35 mouse cellular contexts compared by ENCODE assay signal in genomic region chr5:129430330-129430729, GRCm38 (mm10).
A peak's percentile ranks its signal among the peaks of the same experiment; 100 is the strongest.
DNase-seq lines count a peak whose midpoint lies in the region; ATAC-seq lines count a peak whose summit lies in the region.
"Had no signal": no experiment of that assay in that cellular context is flagged by ENCODE, and none has a peak within 500 bp of the region (broad histone marks: within the 10 kb centered on the region; RNA-seq: fewer than 3 reads in every experiment).

No protein-coding gene starts in this region.

- no peaks in the 10 kb centered on the region for H3K9me3 ChIP-seq in embryonic facial prominence, embryonic 12.5 days
- no peaks in the 10 kb centered on the region for H3K9me3 ChIP-seq in limb, embryonic 10.5 days (replicated peaks)
- no peaks in the 10 kb centered on the region for H3K9me3 ChIP-seq in limb, embryonic 15.5 days
- H3K9me3 ChIP-seq: heart, embryonic 10.5 days; heart, embryonic 15.5 days; hindbrain, embryonic 13.5 days; liver, embryonic 15.5 days; lung, embryonic 15.5 days; midbrain, embryonic 12.5 days; neural tube, embryonic 12.5 days had no signal

- no peak overlapping the region for H3K4me3 ChIP-seq in embryonic facial prominence, embryonic 12.5 days
- H3K4me3 ChIP-seq in limb, embryonic 10.5 days, result peak overlapping the region; percentile 29; the same call in 1 of the 2 replicates
- no peak overlapping the region for H3K4me3 ChIP-seq in limb, embryonic 15.5 days
- H3K4me3 ChIP-seq: heart, embryonic 10.5 days; heart, embryonic 15.5 days; hindbrain, embryonic 13.5 days; liver, embryonic 15.5 days; lung, embryonic 15.5 days; megakaryocyte, embryonic 14.5 days; midbrain, embryonic 12.5 days; myocyte; neural tube, embryonic 12.5 days had no signal

- no peaks in the 10 kb centered on the region for H3K36me3 ChIP-seq in embryonic facial prominence, embryonic 12.5 days
- H3K36me3 ChIP-seq in limb, embryonic 10.5 days, result no peaks in the 10 kb centered on the region
- no peaks in the 10 kb centered on the region for H3K36me3 ChIP-seq in limb, embryonic 15.5 days
- H3K36me3 ChIP-seq: heart, embryonic 10.5 days; heart, embryonic 15.5 days; hindbrain, embryonic 13.5 days; liver, embryonic 15.5 days; lung, embryonic 15.5 days; midbrain, embryonic 12.5 days; neural tube, embryonic 12.5 days had no signal

- no peak overlapping the region for H3K9ac ChIP-seq in embryonic facial prominence, embryonic 12.5 days
- H3K9ac ChIP-seq in limb, embryonic 15.5 days, result no peak overlapping the region
- H3K9ac ChIP-seq: forebrain, postnatal 0 days; heart, embryonic 15.5 days; hindbrain, embryonic 13.5 days; liver, embryonic 15.5 days; lung, embryonic 15.5 days; midbrain, embryonic 12.5 days; neural tube, embryonic 12.5 days had no signal

- peak overlapping the region; percentile 77 for H3K27ac ChIP-seq in embryonic facial prominence, embryonic 12.5 days
- H3K27ac ChIP-seq in limb, embryonic 10.5 days, result peak overlapping the region; percentile 90
- peak overlapping the region; percentile 44; the same call in 1 of the 2 replicates for H3K27ac ChIP-seq in limb, embryonic 15.5 days
- H3K27ac ChIP-seq: heart, embryonic 10.5 days; heart, embryonic 15.5 days; liver, embryonic 15.5 days; lung, embryonic 15.5 days; midbrain, embryonic 12.5 days; neural tube, embryonic 12.5 days; stomach, postnatal 0 days had no signal

- H3K4me1 ChIP-seq in embryonic facial prominence, embryonic 12.5 days, result peaks cover 23% of the 10 kb centered on the region
- H3K4me1 ChIP-seq in limb, embryonic 10.5 days, result peaks cover 50% of the 10 kb centered on the region
- H3K4me1 ChIP-seq in limb, embryonic 15.5 days, result peaks cover 17% of the 10 kb centered on the region
- H3K4me1 ChIP-seq: heart, embryonic 15.5 days; liver, embryonic 15.5 days; lung, embryonic 15.5 days; megakaryocyte, embryonic 14.5 days had no signal

- H3K4me2 ChIP-seq in embryonic facial prominence, embryonic 12.5 days (replicated peaks), result 0 out of 2 replicates have a peak overlapping the region, but pooled peaks have one; percentile 12
- no peak overlapping the region for H3K4me2 ChIP-seq in limb, embryonic 15.5 days
- H3K4me2 ChIP-seq: heart, embryonic 15.5 days; hindbrain, embryonic 13.5 days; liver, embryonic 15.5 days; lung, embryonic 15.5 days; midbrain, embryonic 12.5 days; neural tube, embryonic 12.5 days had no signal

- ATAC-seq in embryonic facial prominence, embryonic 12.5 days (ENCODE audit: insufficient number of reproducible peaks, insufficient read depth, low FRiP score, low TSS enrichment), result no peak
- ATAC-seq in limb, embryonic 15.5 days (ENCODE audit: insufficient number of reproducible peaks, low FRiP score, low TSS enrichment, low read depth), result 0 out of 2 replicates have a peak, but pooled peaks have one; percentile 56
- ATAC-seq: activated CD4-positive, CD25-positive, alpha-beta regulatory T cell, adult 4 months; CD4-positive, CD25-positive, alpha-beta regulatory T cell, adult 4 months; forebrain, postnatal 0 days; intestine, postnatal 0 days had no signal

- H3K27me3 ChIP-seq in embryonic facial prominence, embryonic 12.5 days, result no peaks in the 10 kb centered on the region
- H3K27me3 ChIP-seq in limb, embryonic 10.5 days (ENCODE audit: low read depth, poor library complexity, severe bottlenecking), result no peaks in the 10 kb centered on the region
- H3K27me3 ChIP-seq in limb, embryonic 15.5 days, result no peaks in the 10 kb centered on the region
- H3K27me3 ChIP-seq: heart, embryonic 15.5 days; hindbrain, embryonic 13.5 days; liver, embryonic 15.5 days; lung, embryonic 15.5 days; midbrain, embryonic 12.5 days; neural tube, embryonic 12.5 days had no signal

- peak; percentile 33 for DNase-seq in ZHBTc4 (ENCODE audit: low read depth, low spot score)
- peak; percentile 63 for DNase-seq in limb, embryonic 10.5 days (ENCODE audit: low spot score)
- DNase-seq in lung, postnatal 25 days (ENCODE audit: low spot score), result no peak
- no peak for DNase-seq in layer of hippocampus, postnatal 25 days (ENCODE audit: extremely low spot score in 1 of 2, low spot score in 1 of 2)
- DNase-seq in c-Kit-positive CD71-positive TER-119-positive erythroid progenitor cells, embryonic 14.5 days (ENCODE audit: low spot score), result no peak
- DNase-seq: adrenal gland, adult 2 months; adrenal gland, postnatal 36 days; cerebellum, adult 8-10 months; cerebellum, postnatal 25 days; forebrain, postnatal 0 days; gastrocnemius, postnatal 14 days; heart, adult 11 months; kidney, adult 9 months; kidney, postnatal 10 days; layer of hippocampus, adult 9-11 months; lung, postnatal 4 days; right cerebral cortex, adult 18-20 months; spleen, adult 18-20 months; thymus, adult 2 months; thymus, postnatal 4 days had no signal

- WGBS in embryonic facial prominence, embryonic 12.5 days, result 46% methylated on average over 3 of the region's 3 CpGs
- 35% methylated on average over 3 of the region's 3 CpGs for WGBS in limb, embryonic 10.5 days
- 26% methylated on average over 3 of the region's 3 CpGs for WGBS in limb, embryonic 15.5 days

Comparison
In these comparisons a context has a peak if more than half of its experiments do, and no peak if none do; other contexts are left out.
1. DNase-seq: peak in ZHBTc4 (single experiment) and limb, embryonic 10.5 days (single experiment); none in lung, postnatal 25 days (single experiment), layer of hippocampus, postnatal 25 days (0 of 2) and c-Kit-positive CD71-positive TER-119-positive erythroid progenitor cells, embryonic 14.5 days (single experiment).
2. Peak in every context shown above with its lines, with median percentiles within 50 percentile points of each other: H3K27ac ChIP-seq.